Mouse (Mus musculus) heart, embryonic 11.5 days (tissue): Measurements from ENCODE around the gene Clmn. TPM values are rescaled to one million over a fixed set of nuclear protein-coding genes. Genes with fewer than 3 reads are reported as not detected.

ENCODE experiments used
- ATAC-seq: fragments of 200-750 bp; cut with Nextera tagmentation; replicated peaks from 2 replicates; pipeline ENCODE4 v1.8.0; 2017; ENCODE audit warnings: moderate library complexity; ENCODE audit not compliant: insufficient number of reproducible peaks, low FRiP score, low TSS enrichment
- H3K27ac ChIP-seq: fragments of 300-500 bp; sonication (generic); 2 replicates; pipeline ENCODE4 v1.5.1; 2014; ENCODE audit warnings: mild to moderate bottlenecking, low read depth, low read length
- H3K27me3 ChIP-seq: fragments of 300-500 bp; sonication (generic); 2 replicates; pipeline ENCODE4 v1.6.1; 2014; ENCODE audit warnings: mild to moderate bottlenecking, low read length, mixed read lengths; ENCODE audit not compliant: control insufficient read depth, insufficient read depth
- H3K36me3 ChIP-seq: fragments of 300-500 bp; sonication (generic); 2 replicates; pipeline ENCODE4 v1.6.1; 2014; ENCODE audit warnings: mild to moderate bottlenecking, low read length, moderate library complexity, mixed read lengths; ENCODE audit not compliant: control insufficient read depth, insufficient read depth
- H3K4me1 ChIP-seq: fragments of 300-500 bp; sonication (generic); 2 replicates; pipeline ENCODE4 v1.6.1; 2014; ENCODE audit warnings: low read length; ENCODE audit not compliant: control insufficient read depth, insufficient read depth
- H3K4me2 ChIP-seq: fragments of 300-500 bp; sonication (generic); 2 replicates; pipeline ENCODE4 v1.6.1; 2014; ENCODE audit warnings: mild to moderate bottlenecking, moderate library complexity
- H3K4me3 ChIP-seq: fragments of 300-500 bp; sonication (generic); 2 replicates; pipeline ENCODE4 v1.5.1; 2014; ENCODE audit warnings: low read depth, low read length
- H3K9ac ChIP-seq: fragments of 300-500 bp; sonication (generic); 2 replicates; pipeline ENCODE4 v1.6.1; 2014; ENCODE audit warnings: mild to moderate bottlenecking, low read depth, low read length, moderate library complexity
- H3K9me3 ChIP-seq: fragments of 300-500 bp; sonication (generic); replicated peaks from 2 replicates; pipeline ENCODE4 v1.6.1; 2016; ENCODE audit warnings: low read length; ENCODE audit not compliant: control insufficient read depth
- WGBS: fragments of 180-500 bp; shearing (Covaris S2); extraction: QIAGEN DNeasy Blood & Tissue Kit; methylation state at CpG from one replicate; pipeline ENCODE4 v1.1.7; 2014; ENCODE audit not compliant: insufficient replicate concordance; 5-methylcytosine and 5-hydroxymethylcytosine counted together
- polyA plus RNA-seq: library from polyadenylated mRNA; unstranded; fragments of >200 nt; fragmentation: Nextera tagmentation; extraction: Ambion mirVana; gene quantifications from 2 replicates; pipeline ENCODE4 v1.2.1, GENCODE M21; 2014

Clmn gene
- polyA plus RNA-seq, 1 experiment from 2014 or later, result 1.5 TPM

DNA sequence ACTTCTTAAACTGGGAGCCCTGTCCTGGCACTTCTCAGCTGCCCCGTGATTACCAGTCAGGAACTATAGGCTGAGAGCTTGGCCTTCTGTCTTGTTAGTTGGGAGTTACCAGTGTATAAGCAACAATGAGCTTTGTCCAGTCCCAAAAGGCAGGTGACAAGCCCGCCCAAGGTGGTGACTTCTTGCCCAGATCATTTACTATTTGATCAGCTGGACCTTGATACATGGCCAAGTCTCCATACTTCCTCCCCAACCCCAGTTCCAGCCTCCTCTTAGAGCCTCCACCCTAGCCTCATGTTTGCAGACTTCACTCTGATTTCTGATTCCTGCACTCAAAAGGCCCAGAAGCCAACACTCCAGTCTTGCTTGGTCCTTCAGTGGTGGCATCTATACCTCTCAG is 10.1 kb downstream of the Clmn start:
- Histone ChIP-seq H3K27me3 (no peaks in the 10 kb centered on the region), H3K36me3 (no peaks in the 10 kb centered on the region), H3K4me2 (no peak overlapping the region), H3K4me3 (no peak overlapping the region), H3K4me1 (no peaks in the 10 kb centered on the region), H3K9ac (no peak overlapping the region), H3K27ac (no peak overlapping the region), H3K9me3 (no peaks in the 10 kb centered on the region)
- no peak for ATAC-seq
- 87% methylated on average over 2 of the region's 2 CpGs for WGBS

DNA sequence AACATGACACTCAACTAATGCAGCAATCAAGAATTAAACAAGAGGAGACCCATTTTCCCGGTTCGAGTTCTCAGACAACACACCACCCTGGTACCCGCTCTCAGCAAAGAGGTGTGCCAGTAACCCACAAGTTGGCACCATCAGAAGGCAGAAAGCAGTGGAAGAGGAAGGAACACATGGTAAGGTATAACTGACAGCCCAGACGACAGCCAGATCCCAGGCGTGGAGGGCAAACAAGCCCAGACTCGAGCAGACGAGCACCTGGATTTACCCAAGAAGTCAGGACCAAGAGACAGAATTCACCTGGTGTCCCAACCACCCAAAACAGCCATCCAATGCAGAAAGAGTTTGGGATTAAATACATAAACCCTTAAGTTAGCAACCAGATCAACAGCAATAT is 11.5 kb downstream of the Clmn start:
- 81% methylated on average over 7 of the region's 7 CpGs for WGBS
- ATAC-seq, result no peak

DNA sequence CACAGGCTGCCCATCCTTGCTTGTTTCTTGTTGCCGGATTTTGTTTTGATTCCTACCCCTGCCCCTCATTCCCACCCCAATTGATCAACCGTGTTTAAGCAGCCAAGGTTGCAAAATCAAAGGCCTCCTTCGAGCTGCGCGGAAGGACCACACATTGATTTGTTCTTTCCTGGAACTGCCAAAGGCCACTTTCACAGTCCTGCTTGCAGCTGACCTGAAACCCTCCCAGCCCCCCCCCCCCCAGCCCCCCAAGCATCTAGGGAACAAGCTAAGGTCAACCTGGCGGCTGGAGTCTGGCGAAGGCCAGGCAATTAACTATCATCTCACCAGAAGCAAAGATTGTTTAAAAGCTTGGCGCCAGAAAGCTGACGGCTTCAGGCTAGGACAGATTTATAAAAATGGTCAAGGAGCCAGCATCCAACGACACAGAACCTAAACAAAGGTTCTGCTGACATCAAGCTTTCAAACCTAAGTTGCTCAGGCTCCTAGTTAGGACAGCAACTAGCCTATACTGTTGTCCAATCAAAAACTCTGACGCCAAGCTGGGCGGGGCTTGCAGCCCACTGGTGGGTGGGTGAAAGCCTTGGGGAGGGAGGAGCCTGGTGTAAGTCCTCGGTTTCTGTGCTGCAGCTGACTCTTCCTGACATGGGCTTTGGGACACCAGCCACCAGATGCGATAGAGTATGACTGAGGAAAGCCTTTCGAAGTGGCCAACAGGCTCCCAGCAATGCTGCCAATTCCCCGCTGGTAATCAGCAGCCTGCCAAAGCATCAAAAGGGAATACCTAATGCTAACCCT is 13.0 kb downstream of the Clmn start:
- Histone ChIP-seq H3K9me3 (no peaks in the 10 kb centered on the region), H3K9ac (no peak overlapping the region), H3K4me1 (no peaks in the 10 kb centered on the region), H3K4me3 (no peak overlapping the region), H3K27me3 (no peaks in the 10 kb centered on the region), H3K4me2 (peak overlapping the region; percentile 41), H3K36me3 (no peaks in the 10 kb centered on the region), H3K27ac (no peak overlapping the region)
- peak; percentile 68; the same call in 1 of the 2 replicates for ATAC-seq
- 25% methylated on average over 16 of the region's 16 CpGs for WGBS

More for the DNA sequence above, 11.5 kb downstream of the Clmn start:
- Histone ChIP-seq H3K36me3 (no peaks in the 10 kb centered on the region), H3K4me2 (no peak overlapping the region), H3K27me3 (no peaks in the 10 kb centered on the region), H3K27ac (no peak overlapping the region), H3K4me1 (no peaks in the 10 kb centered on the region), H3K9ac (no peak overlapping the region), H3K9me3 (no peaks in the 10 kb centered on the region), H3K4me3 (no peak overlapping the region)

DNA sequence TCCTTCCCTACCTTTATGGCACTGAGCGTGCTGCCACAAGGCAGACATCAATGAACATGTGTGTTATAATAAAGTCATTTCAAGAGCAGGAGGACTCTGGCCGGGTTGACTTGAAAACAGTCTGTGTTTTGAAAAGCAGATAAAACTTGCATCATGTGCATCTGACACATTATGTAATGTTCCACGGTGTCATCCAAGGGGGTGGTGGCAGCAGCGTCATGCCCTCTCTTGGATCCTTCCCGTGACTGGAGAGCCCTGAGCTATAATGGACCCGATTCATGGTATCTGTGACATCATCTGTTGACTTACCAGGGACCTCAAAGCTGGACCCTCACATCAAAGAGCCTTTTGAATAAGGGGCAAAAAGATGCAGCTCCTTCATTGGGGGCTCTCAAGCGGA is 14.8 kb downstream of the Clmn start:
- no peak overlapping the region for H3K9ac ChIP-seq
- H3K27me3 ChIP-seq, result no peaks in the 10 kb centered on the region
- no peaks in the 10 kb centered on the region for H3K9me3 ChIP-seq
- no peak overlapping the region for H3K27ac ChIP-seq
- 0 out of 2 replicates have a peak, but pooled peaks cover 3% of the 10 kb centered on the region for H3K4me1 ChIP-seq
- no peak overlapping the region for H3K4me2 ChIP-seq
- no peaks in the 10 kb centered on the region for H3K36me3 ChIP-seq
- H3K4me3 ChIP-seq, result no peak overlapping the region
- no peak for ATAC-seq
- 85% methylated on average over 7 of the region's 7 CpGs for WGBS

DNA sequence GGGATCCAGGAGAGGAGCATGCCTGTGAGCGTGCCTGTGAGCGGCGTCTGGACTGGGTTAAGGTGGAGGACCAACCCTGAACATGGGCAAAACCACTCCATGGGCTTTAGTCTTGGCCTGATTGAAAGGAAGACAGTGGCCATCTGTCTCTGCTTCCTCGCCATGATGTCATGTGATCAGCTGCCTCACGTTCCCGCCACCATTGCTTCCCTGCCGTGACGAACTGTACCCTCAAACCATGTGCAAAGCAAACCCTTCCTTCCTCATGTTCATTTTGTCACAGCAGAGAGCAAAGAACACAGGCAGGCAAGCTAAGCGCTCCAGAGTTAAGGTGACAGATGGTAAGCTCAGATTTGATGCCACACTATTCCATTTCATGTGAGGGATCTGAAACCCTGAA is 16.2 kb downstream of the Clmn start:
- H3K9me3 ChIP-seq, result no peaks in the 10 kb centered on the region
- 0 out of 2 replicates have a peak, but pooled peaks cover 3% of the 10 kb centered on the region for H3K4me1 ChIP-seq
- peaks cover 3% of the 10 kb centered on the region; the same call in 1 of the 2 replicates for H3K27me3 ChIP-seq
- H3K27ac ChIP-seq, result no peak overlapping the region
- H3K36me3 ChIP-seq, result no peaks in the 10 kb centered on the region
- no peak overlapping the region for H3K9ac ChIP-seq
- no peak overlapping the region for H3K4me2 ChIP-seq
- H3K4me3 ChIP-seq, result no peak overlapping the region
- ATAC-seq, result no peak
- WGBS, result 82% methylated on average over 9 of the region's 9 CpGs

DNA sequence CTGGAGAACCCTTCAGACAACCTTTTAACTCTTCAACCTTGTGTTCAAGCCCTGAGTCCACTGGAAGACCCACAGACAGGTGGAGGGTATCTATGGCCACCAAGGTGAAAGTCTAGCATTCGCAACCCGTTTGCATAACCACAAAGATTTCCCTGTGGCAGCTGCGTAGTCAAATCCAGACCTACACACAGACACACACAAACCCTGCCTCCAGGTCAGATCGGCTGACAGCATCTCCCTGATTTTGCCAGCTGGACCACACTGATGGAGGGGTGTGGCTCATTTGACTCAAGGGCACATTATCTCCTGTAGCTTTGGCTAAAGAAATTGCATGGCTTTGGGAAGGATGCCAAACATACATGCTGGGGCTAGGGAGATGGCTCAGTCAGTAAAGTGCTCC is 17.6 kb downstream of the Clmn start:
- peaks cover 3% of the 10 kb centered on the region; the same call in 1 of the 2 replicates for H3K27me3 ChIP-seq
- H3K9ac ChIP-seq, result no peak overlapping the region
- H3K36me3 ChIP-seq, result no peaks in the 10 kb centered on the region
- H3K27ac ChIP-seq, result no peak overlapping the region
- WGBS, result 93% methylated on average over 4 of the region's 4 CpGs
- no peaks in the 10 kb centered on the region for H3K9me3 ChIP-seq
- 0 out of 2 replicates have a peak, but pooled peaks cover 3% of the 10 kb centered on the region for H3K4me1 ChIP-seq
- no peak overlapping the region for H3K4me2 ChIP-seq
- H3K4me3 ChIP-seq, result no peak overlapping the region
- no peak for ATAC-seq

DNA sequence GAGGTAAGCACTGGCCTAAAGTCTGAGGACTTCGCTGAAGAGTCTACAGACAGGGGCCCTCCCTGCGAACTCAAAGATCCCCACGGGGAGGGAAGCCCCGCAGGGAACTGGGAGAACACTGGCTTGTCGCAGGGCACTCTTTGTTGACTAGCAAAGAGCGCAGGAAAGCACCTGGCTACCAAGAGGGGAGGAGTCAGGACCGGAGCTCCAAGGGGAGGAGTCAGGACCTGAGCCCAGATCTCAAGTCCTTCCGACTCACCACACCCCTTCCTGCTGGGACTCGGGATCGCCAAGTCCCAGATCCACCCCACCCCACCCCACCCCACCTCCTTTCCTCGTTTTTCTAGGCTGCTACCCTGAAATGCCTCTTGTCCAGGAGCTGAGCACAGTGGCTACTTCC is 19.2 kb downstream of the Clmn start:
- H3K9me3 ChIP-seq, result no peaks in the 10 kb centered on the region
- H3K4me3 ChIP-seq, result peak overlapping the region; percentile 23
- no peaks in the 10 kb centered on the region for H3K36me3 ChIP-seq
- no peak overlapping the region for H3K27ac ChIP-seq
- ATAC-seq, result 0 out of 2 replicates have a peak, but pooled peaks have one; percentile 33
- H3K4me2 ChIP-seq, result peak overlapping the region; percentile 60
- H3K27me3 ChIP-seq, result peaks cover 3% of the 10 kb centered on the region; the same call in 1 of the 2 replicates
- peak overlapping the region; percentile 50 for H3K9ac ChIP-seq
- WGBS, result 4% methylated on average over 11 of the region's 11 CpGs
- H3K4me1 ChIP-seq, result 0 out of 2 replicates have a peak, but pooled peaks cover 3% of the 10 kb centered on the region

DNA sequence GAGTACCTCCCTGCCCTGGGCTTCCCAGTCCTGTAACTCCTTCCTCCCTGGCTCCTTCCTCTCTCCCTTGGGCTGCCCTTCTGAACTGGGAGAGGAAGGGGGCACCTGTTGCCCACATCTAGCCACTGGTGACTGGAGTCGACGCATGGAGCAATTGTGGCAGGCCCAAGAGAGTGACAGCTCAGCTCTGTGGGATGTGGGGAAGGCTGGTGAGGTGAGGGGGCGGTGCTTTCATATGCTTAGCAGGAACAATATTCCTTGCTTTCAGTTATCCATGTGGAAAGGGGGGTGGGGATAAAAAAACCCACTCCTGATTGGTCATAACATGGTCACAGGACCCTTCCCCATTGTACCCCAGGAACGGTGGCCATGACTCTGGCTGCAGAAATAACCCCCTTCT is 19.9 kb downstream of the Clmn start:
- H3K4me2 ChIP-seq, result peak overlapping the region; percentile 60

More for the DNA sequence above, 19.9 kb downstream of the Clmn start:
- no peak for ATAC-seq
- H3K4me1 ChIP-seq, result 0 out of 2 replicates have a peak, but pooled peaks cover 3% of the 10 kb centered on the region
- H3K36me3 ChIP-seq, result no peaks in the 10 kb centered on the region
- no peak overlapping the region for H3K27ac ChIP-seq
- no peaks in the 10 kb centered on the region for H3K9me3 ChIP-seq
- no peak overlapping the region for H3K4me3 ChIP-seq
- WGBS, result 71% methylated on average over 4 of the region's 4 CpGs
- H3K27me3 ChIP-seq, result peaks cover 3% of the 10 kb centered on the region; the same call in 1 of the 2 replicates
- H3K9ac ChIP-seq, result no peak overlapping the region
